Mouse (Mus musculus) adrenal gland, postnatal 10 days (tissue): ENCODE results near the gene Pcbp4. TPM values are rescaled to one million over a fixed set of nuclear protein-coding genes. Genes with fewer than 3 reads are reported as not detected.
"Not testable (repeated sequence)": the region's sequence is repeated elsewhere in the genome, so short reads cannot be mapped to it uniquely, and the experiment has no call there.

Experiments
- DNase-seq: peaks from one replicate; pipeline ENCODE4 v3.0.0; 2021; ENCODE audit warnings: mixed read lengths
- total RNA-seq, 2 experiments: library from RNA; stranded (reverse); gene quantifications; 2 replicates each; pipeline ENCODE4 v1.2.3; 2021

Pcbp4 gene
- total RNA-seq, 2 experiments from 2014 or later: 28.6 to 42.5 TPM

GRCm38 (mm10) chr9:106482578-106483115 lies 29.6 kb downstream of the Pcbp4 start:
- no peak for DNase-seq

- no peak for DNase-seq
These were observed 30.0 kb downstream of the Pcbp4 start for GRCm38 (mm10) chr9:106483136-106483535.

- DNase-seq: no peak
These were observed 30.5 kb downstream of the Pcbp4 start for GRCm38 (mm10) chr9:106483606-106484005.

- no peak for DNase-seq
These were observed 32.0 kb downstream of the Pcbp4 start for GRCm38 (mm10) chr9:106485076-106485475.

- not testable (repeated sequence) for DNase-seq
These were observed 34.5 kb downstream of the Pcbp4 start for GRCm38 (mm10) chr9:106487602-106488001.

GRCm38 (mm10) chr9:106499667-106500066 lies 46.6 kb downstream of the Pcbp4 start, which contains the start of gene Iqcf1:
Iqcf1 (plus strand) TSS chr9:106499967.
- DNase-seq: no peak

GRCm38 (mm10) chr9:106501846-106502245 lies 48.8 kb downstream of the Pcbp4 start:
- no peak for DNase-seq

- no peak for DNase-seq
These were observed 51.2 kb downstream of the Pcbp4 start for GRCm38 (mm10) chr9:106504246-106504645.

- DNase-seq: no peak
These were observed 56.3 kb downstream of the Pcbp4 start for GRCm38 (mm10) chr9:106509356-106509755.

GRCm38 (mm10) chr9:106512729-106513450 lies 59.8 kb downstream of the Pcbp4 start:
- DNase-seq: no peak

GRCm38 (mm10) chr9:106513566-106513965 lies 60.5 kb downstream of the Pcbp4 start:
- DNase-seq: no peak

Other genes starting within 250 kb of the Pcbp4 start
- 1 to 10 TPM; 1.2 to 1.5 TPM for gene Tlr9, start 230.7 kb upstream of the Pcbp4 start, total RNA-seq
- 1,000 to 10,000 TPM in 1 of 2 experiments, 100 to 1,000 TPM in 1; 940 to 1,609 TPM for gene Alas1, start 204.6 kb upstream of the Pcbp4 start, total RNA-seq
- gene Poc1a, start 172.2 kb upstream of the Pcbp4 start, total RNA-seq: 1 to 10 TPM; 7.3 to 8.8 TPM
- 10 to 100 TPM; 21.0 to 26.1 TPM for gene Dusp7, start 84.7 kb upstream of the Pcbp4 start, total RNA-seq
- gene Rpl29, start 23.8 kb upstream of the Pcbp4 start, total RNA-seq: 100 to 1,000 TPM; 485 to 490 TPM
- 10 to 100 TPM; 21.3 to 23.1 TPM for gene Acy1, start 15.0 kb upstream of the Pcbp4 start, total RNA-seq
- 10 to 100 TPM; 30.7 to 32.6 TPM for gene Abhd14b, start 5.8 kb upstream of the Pcbp4 start, total RNA-seq
- 10 to 100 TPM; 20.6 to 24.6 TPM for gene Abhd14a, start 5.6 kb upstream of the Pcbp4 start, total RNA-seq
- gene Gpr62, start 12.6 kb downstream of the Pcbp4 start, total RNA-seq: under 1 TPM; 0.27 to 0.48 TPM
- 10 to 100 TPM; 25.9 to 37.0 TPM for gene Rrp9, start 22.7 kb downstream of the Pcbp4 start, total RNA-seq
- 10 to 100 TPM; 14.4 to 28.6 TPM for gene Parp3, start 23.7 kb downstream of the Pcbp4 start, total RNA-seq
- not detected for gene Iqcf1, start 46.7 kb downstream of the Pcbp4 start, total RNA-seq
- gene Iqcf5, start 61.3 kb downstream of the Pcbp4 start, total RNA-seq: not detected
- not detected for gene Iqcf3, start 108.3 kb downstream of the Pcbp4 start, total RNA-seq
- not detected for gene Iqcf4, start 117.7 kb downstream of the Pcbp4 start, total RNA-seq
- not detected for gene Iqcf6, start 173.3 kb downstream of the Pcbp4 start, total RNA-seq
- gene Grm2, start 202.8 kb downstream of the Pcbp4 start, total RNA-seq: not detected
- 10 to 100 TPM; 76.4 to 79.0 TPM for gene Tex264, start 232.6 kb downstream of the Pcbp4 start, total RNA-seq